Mouse (Mus musculus) kidney, embryonic 14.5 days (tissue): ENCODE measurements around the gene Arhgap31. TPM values are rescaled to one million over a fixed set of nuclear protein-coding genes. Genes with fewer than 3 reads are reported as not detected.

Experiments used
- ATAC-seq: fragments of 200-750 bp; cut with Nextera tagmentation; 2 replicates; pipeline ENCODE4 v1.8.0; 2017; ENCODE audit warnings: moderate number of reproducible peaks, mild to moderate bottlenecking, moderate TSS enrichment, moderate library complexity; ENCODE audit not compliant: low FRiP score, low TSS enrichment
- H3K27ac ChIP-seq: fragments of 300-500 bp; sonication (generic); 2 replicates; pipeline ENCODE4 v1.5.1; 2014; ENCODE audit warnings: low read depth, mild to moderate bottlenecking, low read length, moderate library complexity, mixed read lengths
- H3K27me3 ChIP-seq: fragments of 300-500 bp; sonication (generic); 2 replicates; pipeline ENCODE4 v1.6.1; 2014; ENCODE audit warnings: mild to moderate bottlenecking, low read length; ENCODE audit not compliant: control insufficient read depth, insufficient read depth
- H3K36me3 ChIP-seq: fragments of 300-500 bp; sonication (generic); 2 replicates; pipeline ENCODE4 v1.6.1; 2014; ENCODE audit warnings: low read length, mixed read lengths; ENCODE audit not compliant: control insufficient read depth, insufficient read depth
- H3K4me1 ChIP-seq: fragments of 300-500 bp; sonication (generic); 2 replicates; pipeline ENCODE4 v1.6.1; 2014; ENCODE audit warnings: low read length, mixed read lengths; ENCODE audit not compliant: control insufficient read depth, insufficient read depth
- H3K4me2 ChIP-seq: fragments of 300-500 bp; sonication (generic); replicated peaks from 2 replicates; pipeline ENCODE4 v1.6.1; 2014; ENCODE audit warnings: low read depth, mild to moderate bottlenecking, low read length
- H3K4me3 ChIP-seq: fragments of 300-500 bp; sonication (generic); 2 replicates; pipeline ENCODE4 v1.5.1; 2014; ENCODE audit warnings: mild to moderate bottlenecking, low read length
- H3K9ac ChIP-seq: fragments of 300-500 bp; sonication (generic); 2 replicates; pipeline ENCODE4 v1.6.1; 2014; ENCODE audit warnings: low read depth, mild to moderate bottlenecking, low read length, moderate library complexity
- H3K9me3 ChIP-seq: fragments of 300-500 bp; sonication (generic); 2 replicates; pipeline ENCODE4 v1.6.1; 2016; ENCODE audit warnings: low read length; ENCODE audit not compliant: control insufficient read depth
- WGBS: fragments of 180-500 bp; shearing (Covaris S2); extraction: QIAGEN DNeasy Blood & Tissue Kit; methylation state at CpG from one replicate; pipeline ENCODE4 v1.1.7; 2014; 5-methylcytosine and 5-hydroxymethylcytosine counted together
- polyA plus RNA-seq: library from polyadenylated mRNA; unstranded; fragments of >200 nt; fragmentation: Nextera tagmentation; extraction: Ambion mirVana; gene quantifications from 2 replicates; pipeline ENCODE4 v1.2.1, GENCODE M21; 2014

The Arhgap31 gene
- polyA plus RNA-seq: 7.3 and 10.0 TPM in 2 replicates

DNA sequence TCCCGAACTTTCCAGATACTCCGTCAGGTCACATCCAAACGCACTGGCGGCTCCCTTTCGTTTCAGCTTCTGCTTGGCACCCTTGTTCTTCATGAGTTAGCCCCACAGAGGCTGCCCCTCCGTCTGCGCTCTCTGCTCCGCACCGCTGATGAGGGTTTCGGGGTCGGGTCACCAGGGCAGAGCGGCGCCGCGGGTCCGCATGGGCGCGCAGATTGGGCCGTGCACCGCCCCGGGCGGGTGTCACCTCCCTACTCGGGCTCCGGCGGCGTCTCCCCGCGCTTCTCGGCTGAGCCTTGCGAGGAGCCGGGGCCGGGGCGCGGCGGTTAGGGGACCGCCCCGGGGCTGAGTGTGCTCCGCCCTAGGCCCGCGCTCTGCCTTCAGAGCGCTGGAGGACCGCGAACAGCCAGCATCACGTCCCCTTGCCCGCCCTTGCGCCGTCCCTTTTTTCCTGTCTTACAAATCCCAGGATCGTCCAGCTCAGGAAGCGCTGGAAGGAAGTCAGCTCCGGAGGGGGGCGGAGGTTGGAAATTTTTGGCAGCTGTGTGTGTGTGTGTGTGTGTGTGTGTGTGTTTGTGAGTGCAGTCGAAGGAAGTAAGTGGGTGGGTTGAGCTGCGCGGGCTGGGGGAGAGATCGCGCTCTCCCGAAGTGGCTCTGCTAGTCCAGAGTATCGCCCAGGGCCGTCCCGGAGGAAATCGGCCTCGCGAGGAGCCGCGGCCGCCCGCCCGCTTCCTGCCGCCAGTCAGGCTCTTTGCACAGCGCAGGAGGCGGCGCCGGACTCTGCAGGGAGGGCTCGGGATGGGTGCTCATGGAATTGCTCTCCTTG lies at the start of gene Arhgap31:
Gene Arhgap31 (minus strand): TSS at position 694 of the 823 bp plus-strand sequence.
- WGBS: under 1% methylated on average over 73 of the region's 74 CpGs
- peak within 1 kb of the TSS; percentile 88 for H3K27ac ChIP-seq
- H3K4me1 ChIP-seq: peaks cover 10% of the 10 kb centered on the region; the same call in 1 of the 2 replicates
- H3K9ac ChIP-seq: peak within 1 kb of the TSS; percentile 77
- ATAC-seq: peak; percentile 92
- peak within 1 kb of the TSS; percentile 76 for H3K4me2 ChIP-seq
- no peaks in the 10 kb centered on the region for H3K9me3 ChIP-seq
- no peaks in the 10 kb centered on the region for H3K36me3 ChIP-seq
- no peaks in the 10 kb centered on the region for H3K27me3 ChIP-seq
- H3K4me3 ChIP-seq: peak within 1 kb of the TSS; percentile 62

GRCm38 (mm10) chr16:38762401-38762800 lies 49.3 kb upstream of the Arhgap31 start:
- Histone ChIP-seq H3K4me2 (no peak overlapping the region), H3K36me3 (peaks cover 14% of the 10 kb centered on the region; the same call in 1 of the 2 replicates), H3K4me1 (no peaks in the 10 kb centered on the region), H3K9me3 (no peaks in the 10 kb centered on the region), H3K9ac (no peak overlapping the region), H3K4me3 (no peak overlapping the region), H3K27me3 (no peaks in the 10 kb centered on the region), H3K27ac (no peak overlapping the region)
- ATAC-seq: no peak
- WGBS: 70% methylated on average over 8 of the region's 8 CpGs

DNA sequence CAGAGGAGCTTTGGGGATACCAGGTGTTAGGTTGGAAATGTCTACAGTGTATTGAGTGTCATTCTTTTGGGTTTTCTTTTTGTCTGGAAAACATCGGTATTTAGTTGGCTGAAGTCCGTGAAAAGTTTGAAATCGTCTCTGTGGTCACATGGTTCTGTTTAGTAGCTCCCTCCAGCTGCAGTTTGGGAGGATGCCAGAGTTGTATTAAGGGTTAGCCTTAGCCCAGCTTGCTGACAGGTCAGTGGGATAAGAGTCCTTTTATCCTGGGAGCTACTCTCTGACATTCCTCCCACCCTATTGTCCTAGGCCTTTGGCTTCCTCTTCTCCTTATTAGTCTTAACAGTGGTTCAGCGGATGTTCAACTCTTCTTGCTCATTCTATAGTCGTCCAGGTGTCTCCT lies 48.9 kb upstream of the Arhgap31 start:
- H3K36me3 ChIP-seq: peaks cover 14% of the 10 kb centered on the region; the same call in 1 of the 2 replicates
- H3K4me2 ChIP-seq: no peak overlapping the region
- H3K27ac ChIP-seq: no peak overlapping the region
- no peak overlapping the region for H3K4me3 ChIP-seq
- ATAC-seq: no peak
- 87% methylated on average over 5 of the region's 5 CpGs for WGBS
- H3K9ac ChIP-seq: no peak overlapping the region
- no peaks in the 10 kb centered on the region for H3K9me3 ChIP-seq
- H3K4me1 ChIP-seq: no peaks in the 10 kb centered on the region
- H3K27me3 ChIP-seq: no peaks in the 10 kb centered on the region

DNA sequence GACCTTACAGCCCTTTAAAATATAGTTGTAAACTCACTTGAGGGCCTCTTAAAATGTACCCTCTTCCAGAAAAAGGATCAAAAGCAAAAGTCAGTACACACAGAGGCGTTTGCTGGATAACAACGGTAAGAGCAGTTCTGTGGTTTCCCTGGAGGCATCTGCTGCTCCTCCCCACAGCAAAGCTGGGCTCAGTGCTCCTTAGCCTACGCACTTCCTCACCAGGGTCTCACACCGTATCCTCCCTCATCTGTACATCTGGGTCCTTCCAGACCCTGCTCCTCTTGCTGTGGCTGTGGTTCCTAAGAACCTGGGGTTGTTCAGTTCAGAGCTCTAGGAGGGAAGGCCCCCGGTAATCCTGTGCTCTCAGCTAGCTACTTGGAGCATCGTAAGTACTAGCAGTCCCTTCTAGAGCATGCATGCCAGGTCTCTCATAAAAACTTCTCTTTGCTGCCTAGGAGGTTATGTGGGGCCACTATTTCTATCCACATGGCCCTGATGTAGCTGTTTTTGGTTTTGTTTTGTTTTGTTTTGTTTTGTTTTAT lies 47.8 kb upstream of the Arhgap31 start:
- no peaks in the 10 kb centered on the region for H3K27me3 ChIP-seq
- no peaks in the 10 kb centered on the region for H3K4me1 ChIP-seq
- ATAC-seq: no peak
- H3K27ac ChIP-seq: no peak overlapping the region
- 76% methylated on average over 6 of the region's 6 CpGs for WGBS
- no peak overlapping the region for H3K9ac ChIP-seq
- peaks cover 14% of the 10 kb centered on the region; the same call in 1 of the 2 replicates for H3K36me3 ChIP-seq
- H3K4me2 ChIP-seq: no peak overlapping the region
- no peak overlapping the region for H3K4me3 ChIP-seq
- H3K9me3 ChIP-seq: no peaks in the 10 kb centered on the region

DNA sequence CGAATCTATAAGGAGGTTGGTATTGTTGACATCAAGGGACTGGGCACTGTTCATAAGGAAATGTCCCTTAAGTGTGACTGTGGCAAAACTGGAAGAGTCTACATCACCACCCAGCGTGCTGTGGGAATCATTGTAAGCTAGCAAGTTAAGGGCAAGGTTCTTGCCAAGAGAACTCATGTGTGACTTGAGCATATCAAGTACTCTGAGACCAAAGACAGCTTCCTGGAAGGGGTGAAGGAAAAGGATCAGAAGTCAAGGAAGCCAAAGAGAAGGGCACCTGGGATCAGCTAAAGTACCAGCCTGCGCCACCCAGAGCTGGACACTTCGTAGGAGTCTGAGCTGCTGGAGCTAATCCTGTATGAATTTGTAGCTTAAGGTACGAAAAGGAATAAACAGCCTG lies 47.2 kb upstream of the Arhgap31 start:
- no peak overlapping the region for H3K27ac ChIP-seq

GRCm38 (mm10) chr16:38758104-38758861 lies 45.2 kb upstream of the Arhgap31 start:
- no peak for ATAC-seq
- peaks cover 14% of the 10 kb centered on the region; the same call in 1 of the 2 replicates for H3K36me3 ChIP-seq
- H3K9me3 ChIP-seq: no peaks in the 10 kb centered on the region
- WGBS: 86% methylated on average over 12 of the region's 12 CpGs
- no peaks in the 10 kb centered on the region for H3K27me3 ChIP-seq
- no peak overlapping the region for H3K4me2 ChIP-seq
- no peak overlapping the region for H3K4me3 ChIP-seq
- peaks cover 3% of the 10 kb centered on the region; the same call in 1 of the 2 replicates for H3K4me1 ChIP-seq
- no peak overlapping the region for H3K9ac ChIP-seq
- H3K27ac ChIP-seq: peak overlapping the region; percentile 17; the same call in 1 of the 2 replicates

More for the DNA sequence above, 47.2 kb upstream of the Arhgap31 start:
- H3K36me3 ChIP-seq: peaks cover 14% of the 10 kb centered on the region; the same call in 1 of the 2 replicates
- H3K27me3 ChIP-seq: no peaks in the 10 kb centered on the region
- H3K4me2 ChIP-seq: no peak overlapping the region
- H3K9me3 ChIP-seq: no peaks in the 10 kb centered on the region
- no peak overlapping the region for H3K9ac ChIP-seq
- H3K4me3 ChIP-seq: no peak overlapping the region
- WGBS: 88% methylated on average over 5 of the region's 5 CpGs
- no peak for ATAC-seq
- H3K4me1 ChIP-seq: no peaks in the 10 kb centered on the region

- H3K4me1 ChIP-seq: peaks cover 3% of the 10 kb centered on the region; the same call in 1 of the 2 replicates
- WGBS: 96% methylated on average over 19 of the region's 19 CpGs
- no peaks in the 10 kb centered on the region for H3K27me3 ChIP-seq
- H3K4me2 ChIP-seq: no peak overlapping the region
- peak overlapping the region; percentile 17; the same call in 1 of the 2 replicates for H3K27ac ChIP-seq
- H3K9ac ChIP-seq: no peak overlapping the region
- H3K4me3 ChIP-seq: no peak overlapping the region
- H3K9me3 ChIP-seq: no peaks in the 10 kb centered on the region
- ATAC-seq: no peak
- H3K36me3 ChIP-seq: peaks cover 14% of the 10 kb centered on the region; the same call in 1 of the 2 replicates
Observed at GRCm38 (mm10) chr16:38757626-38758025, 44.6 kb upstream of the Arhgap31 start.

GRCm38 (mm10) chr16:38756572-38756971 lies 43.5 kb upstream of the Arhgap31 start:
- no peaks in the 10 kb centered on the region for H3K27me3 ChIP-seq
- H3K9me3 ChIP-seq: no peaks in the 10 kb centered on the region
- peak overlapping the region; percentile 13; the same call in 1 of the 2 replicates for H3K27ac ChIP-seq
- H3K4me3 ChIP-seq: no peak overlapping the region
- H3K4me2 ChIP-seq: no peak overlapping the region
- ATAC-seq: no peak
- peaks cover 14% of the 10 kb centered on the region; the same call in 1 of the 2 replicates for H3K36me3 ChIP-seq
- 71% methylated on average over 4 of the region's 4 CpGs for WGBS
- peaks cover 3% of the 10 kb centered on the region; the same call in 1 of the 2 replicates for H3K4me1 ChIP-seq
- no peak overlapping the region for H3K9ac ChIP-seq
